8 mouse cellular contexts compared by ENCODE assay signal in genomic region chr10:80105460-80105859, GRCm38 (mm10). TPM values are rescaled to one million over a fixed set of nuclear protein-coding genes. Genes with fewer than 3 reads are reported as not detected.
DNase-seq lines count a peak whose midpoint lies in the region; ATAC-seq and TF ChIP-seq lines count a peak whose summit lies in the region.

Sbno2 (minus strand) TSS chr10:80105571.

- no peaks in the 10 kb centered on the region for H3K36me3 ChIP-seq in forebrain, embryonic 11.5 days (ENCODE audit: control insufficient read depth, insufficient read depth, low read length)
- no peaks in the 10 kb centered on the region for H3K36me3 ChIP-seq in forebrain, postnatal 0 days (ENCODE audit: insufficient read depth)
- no peaks in the 10 kb centered on the region for H3K36me3 ChIP-seq in C2C12 (ENCODE audit: control insufficient read depth, insufficient read depth)

- no peak within 1 kb of the TSS for H3K4me2 ChIP-seq in forebrain, embryonic 11.5 days (ENCODE audit: low read depth, low read length, severe bottlenecking)
- H3K4me2 ChIP-seq in forebrain, postnatal 0 days (ENCODE audit: low read depth), result no peak within 1 kb of the TSS

- H3ac ChIP-seq in C2C12 (ENCODE audit: control insufficient read depth, insufficient read length, low read depth), result no peak within 1 kb of the TSS

- H3K9ac ChIP-seq in forebrain, embryonic 11.5 days (ENCODE audit: low read length), result no peak within 1 kb of the TSS
- H3K9ac ChIP-seq in forebrain, postnatal 0 days, result no peak within 1 kb of the TSS

- no peaks in the 10 kb centered on the region for H3K9me3 ChIP-seq in forebrain, embryonic 11.5 days (ENCODE audit: control insufficient read depth, low read length)
- H3K9me3 ChIP-seq in forebrain, postnatal 0 days (ENCODE audit: low read length), result no peaks in the 10 kb centered on the region

- no peak for TF ChIP-seq POLR2A in embryonic fibroblast, embryonic 13.5 days (IDR thresholded peaks at IDR 0.05; ENCODE audit: low read depth, low read length)

- WGBS in forebrain, embryonic 11.5 days, result 77% methylated on average over 5 of the region's 5 CpGs
- 71% methylated on average over 5 of the region's 5 CpGs for WGBS in forebrain, postnatal 0 days

- no peaks in the 10 kb centered on the region for H3K27me3 ChIP-seq in forebrain, embryonic 11.5 days (ENCODE audit: control insufficient read depth, insufficient read depth, low read length)
- H3K27me3 ChIP-seq in forebrain, postnatal 0 days (ENCODE audit: insufficient read depth, low read length), result no peaks in the 10 kb centered on the region
- no peaks in the 10 kb centered on the region for H3K27me3 ChIP-seq in C2C12 (ENCODE audit: control insufficient read depth, insufficient read depth, insufficient read length)

- no peak within 1 kb of the TSS for H3K4me3 ChIP-seq in forebrain, embryonic 11.5 days (ENCODE audit: low read depth, low read length)
- no peak within 1 kb of the TSS for H3K4me3 ChIP-seq in forebrain, postnatal 0 days (ENCODE audit: low read depth, low read length)
- no peak within 1 kb of the TSS for H3K4me3 ChIP-seq in C2C12 (ENCODE audit: insufficient read depth, poor library complexity, severe bottlenecking)
- H3K4me3 ChIP-seq in embryonic fibroblast, embryonic 13.5 days (ENCODE audit: insufficient read depth, low read length), result no peak within 1 kb of the TSS

- no peak for ATAC-seq in forebrain, embryonic 11.5 days (replicated peaks; ENCODE audit: low FRiP score)
- ATAC-seq in forebrain, postnatal 0 days, result no peak
- ATAC-seq in megakaryocyte progenitor cell, adult 5-6 weeks (replicated peaks; ENCODE audit: poor library complexity), result peak; percentile 41

- peaks cover 37% of the 10 kb centered on the region for H3K79me2 ChIP-seq in C2C12 (ENCODE audit: control insufficient read depth, insufficient read depth)

- H3K4me1 ChIP-seq in forebrain, embryonic 11.5 days (replicated peaks; ENCODE audit: control insufficient read depth, insufficient read depth, low read length), result peaks cover 9% of the 10 kb centered on the region
- H3K4me1 ChIP-seq in forebrain, postnatal 0 days (ENCODE audit: insufficient read depth), result peaks cover 8% of the 10 kb centered on the region
- peaks cover 5% of the 10 kb centered on the region; the same call in 1 of the 2 replicates for H3K4me1 ChIP-seq in embryonic fibroblast, embryonic 13.5 days (ENCODE audit: control insufficient read depth, insufficient read depth, low read length)

- H3K79me3 ChIP-seq in C2C12 (ENCODE audit: low read depth), result peaks cover 29% of the 10 kb centered on the region

- TF ChIP-seq CTCF in forebrain, postnatal 0 days (IDR thresholded peaks at IDR 0.05; ENCODE audit: low read depth), result no peak
- no peak for TF ChIP-seq CTCF in C2C12 (IDR thresholded peaks at IDR 0.05; ENCODE audit: control insufficient read depth, insufficient read depth, insufficient read length)
- TF ChIP-seq CTCF in embryonic fibroblast, embryonic 13.5 days (IDR thresholded peaks at IDR 0.05; ENCODE audit: borderline replicate concordance, insufficient read depth, low read length), result no peak

- H3K27ac ChIP-seq in forebrain, embryonic 11.5 days (ENCODE audit: low read depth, low read length), result no peak within 1 kb of the TSS
- no peak within 1 kb of the TSS for H3K27ac ChIP-seq in forebrain, postnatal 0 days (ENCODE audit: low read depth, low read length)
- peak within 1 kb of the TSS; percentile 81 for H3K27ac ChIP-seq in embryonic fibroblast, embryonic 13.5 days (ENCODE audit: insufficient read depth, low read length)

- no peak for DNase-seq in forebrain, embryonic 11.5 days (ENCODE audit: low spot score)
- DNase-seq in forebrain, postnatal 0 days, result no peak
- DNase-seq in layer of hippocampus, adult 9-11 months, result peak; percentile 49
- no peak for DNase-seq in Muller cell, postnatal 12 days (ENCODE audit: inconsistent ontology term)
- DNase-seq in right cerebral cortex, postnatal 36 days (ENCODE audit: low spot score in 2 of 2), result no peak

TF ChIP-seq in C2C12, 6 proteins besides CTCF, POLR2A, EP300 and RAD21:
- TF ChIP-seq CEBPB (IDR thresholded peaks at IDR 0.05; ENCODE audit: low read depth) (no peak), MYOD1 (IDR thresholded peaks at IDR 0.05; ENCODE audit: control insufficient read depth, insufficient read length, low read depth) (no peak), USF1 (IDR thresholded peaks at IDR 0.05; ENCODE audit: low read depth) (no peak), FOSL1 (IDR thresholded peaks at IDR 0.05; ENCODE audit: insufficient read depth, low read length, poor library complexity, severe bottlenecking) (no peak)

RNA-seq across cellular contexts. Expression of gene Sbno2, which starts in this region (rescaled TPM):
- polyA plus RNA-seq in forebrain, embryonic 11.5 days (2014; fragmentation: Nextera tagmentation; extraction: Ambion mirVana), result 12.5 and 13.6 TPM in 2 replicates
- 19.2 and 24.2 TPM in 2 replicates for total RNA-seq in forebrain, postnatal 0 days (2014; rRNA removed)
- polyA plus RNA-seq in forebrain, postnatal 0 days (2015; fragmentation: Nextera tagmentation; extraction: Ambion mirVana), result 4.6 and 6.8 TPM in 2 replicates
- 29.4 TPM for polyA plus RNA-seq in C2C12 (2012; fragmentation: generic; extraction: Trizol)
- polyA plus RNA-seq in embryonic fibroblast, embryonic 13.5 days (2011; ENCODE audit: insufficient read length, low read depth, missing spikeins), result 50.7 and 53.5 TPM in 2 replicates
- total RNA-seq in megakaryocyte progenitor cell, adult 5-6 weeks (2015), result 16.9 and 19.5 TPM in 2 replicates
- 19.1 and 24.0 TPM in 2 replicates for total RNA-seq in megakaryocyte progenitor cell, adult 5-6 weeks (2017)
